Mouse (Mus musculus) liver, embryonic 14.5 days (tissue): Measurements from ENCODE around the gene Paqr7. TPM values are rescaled to one million over a fixed set of nuclear protein-coding genes. Genes with fewer than 3 reads are reported as not detected.

Source experiments
- ATAC-seq: fragments of 200-750 bp; cut with Nextera tagmentation; 2 replicates; pipeline ENCODE4 v1.8.0; 2017; ENCODE audit warnings: moderate number of reproducible peaks, mild to moderate bottlenecking, moderate library complexity; ENCODE audit not compliant: insufficient read depth
- DNase-seq, 3 experiments: peaks; one replicate each; pipeline ENCODE4 v3.0.0-alpha.2; 2012 to 2013; ENCODE audit warnings: low read depth in 3 of 3, low spot score in 3 of 3
- H3K27ac ChIP-seq: fragments of 300-500 bp; sonication (generic); 2 replicates; pipeline ENCODE4 v1.5.1; 2014; ENCODE audit warnings: moderate library complexity, mild to moderate bottlenecking, control low read depth, inconsistent platforms
- H3K27me3 ChIP-seq: fragments of 300-500 bp; sonication (generic); 2 replicates; pipeline ENCODE4 v1.6.1; 2014; ENCODE audit warnings: mild to moderate bottlenecking, low read length, moderate library complexity; ENCODE audit not compliant: control insufficient read depth, insufficient read depth
- H3K36me3 ChIP-seq: fragments of 300-500 bp; sonication (generic); replicated peaks from 2 replicates; pipeline ENCODE4 v1.6.1; 2014; ENCODE audit warnings: low read depth; ENCODE audit not compliant: control insufficient read depth, insufficient read depth
- H3K4me1 ChIP-seq, 2 experiments: fragments of 200-500 bp in 1 of 2; fragments of 300-500 bp in 1 of 2; sonication (generic) in 1 of 2; replicated peaks; 2 replicates each; pipeline ENCODE4 v1.6.1; 2012 to 2014; ENCODE audit warnings: antibody characterized with exemption in 1 of 2, inconsistent platforms in 1 of 2, low read length in 1 of 2; ENCODE audit not compliant: control insufficient read depth in 2 of 2, insufficient read depth in 2 of 2
- H3K4me2 ChIP-seq: fragments of 300-500 bp; sonication (generic); 2 replicates; pipeline ENCODE4 v1.6.1; 2014; ENCODE audit warnings: low read depth, mild to moderate bottlenecking, control low read depth, moderate library complexity
- H3K4me3 ChIP-seq, 2 experiments: fragments of 200-500 bp in 1 of 2; fragments of 300-500 bp in 1 of 2; sonication (generic) in 1 of 2; 2 replicates each; pipeline ENCODE4 v1.5.1; 2012 to 2014; ENCODE audit warnings: low read depth in 2 of 2, low read length in 2 of 2, mild to moderate bottlenecking in 2 of 2, control low read depth in 1 of 2, inconsistent platforms in 1 of 2, moderate library complexity in 1 of 2; ENCODE audit not compliant: insufficient read depth in 1 of 2
- H3K9ac ChIP-seq: fragments of 300-500 bp; sonication (generic); replicated peaks from 2 replicates; pipeline ENCODE4 v1.6.1; 2014; ENCODE audit warnings: mild to moderate bottlenecking, control low read depth, moderate library complexity
- H3K9me3 ChIP-seq: fragments of 300-500 bp; sonication (generic); 2 replicates; pipeline ENCODE4 v1.6.1; 2016; ENCODE audit warnings: low read length, mixed read lengths; ENCODE audit not compliant: control insufficient read depth
- CTCF ChIP-seq: IDR thresholded peaks from 2 replicates; pipeline ENCODE4 v1.5.1; 2016; ENCODE audit warnings: antibody characterized with exemption, low read depth, control low read depth
- EP300 ChIP-seq: IDR thresholded peaks from 2 replicates; pipeline ENCODE4 v1.6.1; 2016; ENCODE audit warnings: antibody characterized with exemption, low read depth
- WGBS: fragments of 180-500 bp; shearing (Covaris S2); extraction: QIAGEN DNeasy Blood & Tissue Kit; methylation state at CpG from one replicate; pipeline ENCODE4 v1.1.7; 2014; ENCODE audit not compliant: insufficient replicate concordance; 5-methylcytosine and 5-hydroxymethylcytosine counted together
- polyA plus RNA-seq, 2 experiments: library from polyadenylated mRNA; depleted of rRNA in 1 of 2; stranded (reverse) in 1 of 2; unstranded in 1 of 2; fragments of >200 nt; fragmentation: Nextera tagmentation in 1 of 2; extraction: Ambion mirVana in 1 of 2; gene quantifications; 2 replicates each; pipeline versions ENCODE4 v1.2.1 to v1.2.3; 2012 to 2014

Gene Paqr7
- polyA plus RNA-seq (2012; rRNA removed) = 4.1 and 5.7 TPM in 2 replicates
- polyA plus RNA-seq (2014; fragmentation: Nextera tagmentation; extraction: Ambion mirVana) = 1.9 and 2.3 TPM in 2 replicates

GRCm38 (mm10) chr4:134496595-134497210, at the start of gene Paqr7:
TSS of gene Paqr7 (plus strand) at chr4:134496697.
- Histone ChIP-seq H3K36me3 (no peaks in the 10 kb centered on the region), H3K9me3 (no peaks in the 10 kb centered on the region), H3K27me3 (no peaks in the 10 kb centered on the region; the same call in 1 of the 2 replicates), H3K4me3 (peak within 1 kb of the TSS; percentile 31 to 51), H3K27ac (peak within 1 kb of the TSS; percentile 18), H3K9ac (peak within 1 kb of the TSS; percentile 45), H3K4me2 (peak within 1 kb of the TSS; percentile 74), H3K4me1 (peaks cover 25 to 34% of the 10 kb centered on the region in 2 experiments)
- 0 out of 2 replicates have a peak, but pooled peaks have one; percentile 19 for TF ChIP-seq CTCF
- TF ChIP-seq EP300 = 0 out of 2 replicates have a peak, but pooled peaks have one; percentile 28
- peak in 2 of 3 experiments; percentile 59 to 60 for DNase-seq
- 1% methylated on average over 35 of the region's 35 CpGs for WGBS
- peak; percentile 83 for ATAC-seq

DNA sequence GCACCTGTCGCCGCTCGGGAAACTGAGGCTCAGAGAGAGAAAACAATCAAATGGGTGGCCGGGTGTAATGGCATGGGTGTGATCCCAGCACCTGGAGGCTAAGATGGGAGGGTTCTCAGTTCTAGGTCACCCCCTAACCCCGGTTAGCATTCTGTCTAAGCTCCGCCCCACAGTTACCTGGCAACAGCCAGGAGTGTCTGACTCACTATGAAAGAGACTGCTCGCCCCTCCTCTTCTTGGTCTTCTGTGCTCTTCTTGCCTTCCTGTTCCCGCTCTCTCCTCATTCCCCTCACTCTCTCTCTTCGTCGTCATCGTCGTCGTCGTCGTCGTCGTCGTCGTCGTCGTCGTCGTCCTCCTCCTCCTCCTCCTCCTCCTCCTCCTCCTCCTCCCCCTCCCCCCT, 48.5 kb upstream of the Paqr7 start:
- Histone ChIP-seq H3K4me2 (no peak overlapping the region), H3K27ac (no peak overlapping the region), H3K9me3 (no peaks in the 10 kb centered on the region), H3K27me3 (no peaks in the 10 kb centered on the region; the same call in none of the 2 replicates), H3K36me3 (no peaks in the 10 kb centered on the region), H3K4me1 (no peaks in the 10 kb centered on the region), H3K4me3 (no peak overlapping the region), H3K9ac (no peak overlapping the region)
- ATAC-seq (no peak), DNase-seq (no peak)
- no peak for TF ChIP-seq EP300
- no peak for TF ChIP-seq CTCF
- WGBS = 29% methylated on average over 23 of the region's 23 CpGs

GRCm38 (mm10) chr4:134449595-134450391, 46.7 kb upstream of the Paqr7 start:
- no peak overlapping the region for H3K4me2 ChIP-seq
- no peak overlapping the region for H3K4me3 ChIP-seq
- H3K9ac ChIP-seq = no peak overlapping the region
- no peak for DNase-seq
- ATAC-seq = no peak
- 52% methylated on average over 13 of the region's 13 CpGs for WGBS
- TF ChIP-seq CTCF (no peak), EP300 (no peak)
- H3K27me3 ChIP-seq = peaks cover 5% of the 10 kb centered on the region
- H3K36me3 ChIP-seq = no peaks in the 10 kb centered on the region
- no peak overlapping the region for H3K27ac ChIP-seq
- H3K9me3 ChIP-seq = no peaks in the 10 kb centered on the region
- H3K4me1 ChIP-seq = no peaks in the 10 kb centered on the region

DNA sequence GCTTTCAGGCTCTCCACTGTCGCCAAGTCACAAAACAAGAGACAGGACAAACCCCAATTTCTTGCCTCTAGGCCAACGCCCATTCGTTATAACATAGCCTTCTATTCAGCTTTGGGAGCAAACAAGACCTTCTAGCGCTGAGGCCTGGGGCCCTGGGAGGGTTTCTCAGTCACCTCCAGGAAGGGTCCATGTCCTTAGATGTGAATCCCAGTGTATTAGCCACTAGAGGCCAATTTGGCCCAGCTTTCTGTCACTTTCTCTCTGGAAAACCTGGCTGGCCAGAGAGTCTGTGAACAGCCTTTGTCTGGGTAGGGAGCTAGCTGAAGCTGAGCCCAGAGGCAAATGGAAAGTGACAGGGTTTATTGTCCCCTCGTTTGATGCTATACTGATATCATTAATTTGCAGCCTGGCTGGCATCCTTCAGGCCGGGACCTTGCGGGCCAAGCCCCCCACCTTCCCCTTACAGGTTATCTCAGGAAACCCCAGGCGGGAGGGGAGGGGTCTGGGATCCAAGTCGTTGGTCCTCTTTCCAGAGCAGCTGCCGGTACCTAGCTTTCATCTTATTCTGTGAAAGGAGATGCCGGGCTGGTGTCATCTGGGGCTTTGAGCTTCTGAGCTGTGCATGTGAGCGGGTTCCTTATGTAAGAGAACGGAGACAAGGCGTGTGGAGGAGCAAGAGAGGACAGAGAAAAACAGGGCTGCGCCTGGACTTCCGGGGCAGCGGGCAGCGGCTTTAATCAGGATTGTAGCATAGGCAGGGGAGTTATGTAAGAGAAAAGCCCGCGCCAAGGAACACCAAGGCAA, 45.9 kb upstream of the Paqr7 start:
- peaks cover 0 to 5% of the 10 kb centered on the region in 2 experiments; a peak in 2 of 4 replicates for H3K4me1 ChIP-seq
- peaks cover 5% of the 10 kb centered on the region for H3K27me3 ChIP-seq
- H3K36me3 ChIP-seq = no peaks in the 10 kb centered on the region
- no peak overlapping the region for H3K9ac ChIP-seq
- H3K4me2 ChIP-seq = no peak overlapping the region; the same call in 1 of the 2 replicates
- no peak overlapping the region for H3K4me3 ChIP-seq
- no peaks in the 10 kb centered on the region for H3K9me3 ChIP-seq
- WGBS = 34% methylated on average over 20 of the region's 20 CpGs
- no peak overlapping the region for H3K27ac ChIP-seq
- DNase-seq = no peak
- no peak for ATAC-seq
- TF ChIP-seq EP300 (no peak), CTCF (no peak)
